Mouse (Mus musculus): Measurements from ENCODE around the gene Csdc2. TPM values are rescaled to one million over a fixed set of nuclear protein-coding genes. Genes with fewer than 3 reads are reported as not detected.
"Not testable (repeated sequence)": the region's sequence is repeated elsewhere in the genome, so short reads cannot be mapped to it uniquely, and the experiment has no call there.

The Csdc2 gene
- total RNA-seq, 2 experiments from 2014 or later: 89.9 to 90.2 TPM

DNA sequence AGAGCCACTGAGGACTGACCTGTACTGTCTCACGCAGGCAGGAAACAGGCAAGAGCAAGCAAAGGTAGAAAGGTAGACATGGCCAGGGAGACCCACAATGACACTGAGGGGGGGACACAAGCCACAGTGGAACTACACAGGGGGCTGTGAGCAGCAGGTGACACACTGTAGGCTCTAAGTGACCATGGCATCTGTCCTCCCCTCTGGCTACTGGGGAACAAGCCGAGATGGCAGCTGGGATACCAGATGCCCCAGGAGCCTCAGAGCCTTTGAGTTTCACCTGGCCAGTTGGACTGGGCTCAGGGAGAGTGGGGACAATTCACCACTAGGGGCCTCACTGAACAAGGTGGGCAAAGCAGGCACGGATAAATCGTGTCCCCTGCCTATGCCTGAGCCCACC lies 15.8 kb downstream of the Csdc2 start:
- DNase-seq (ENCODE audit: extremely low spot score in 1 of 2, low spot score in 1 of 2): no peak

- no peak for DNase-seq (ENCODE audit: extremely low spot score in 1 of 2, low spot score in 1 of 2)
Observed at GRCm38 (mm10) chr15:81954151-81954583, 17.6 kb downstream of the Csdc2 start.

GRCm38 (mm10) chr15:81954716-81955115 lies 18.2 kb downstream of the Csdc2 start:
- no peak for DNase-seq (ENCODE audit: extremely low spot score in 1 of 2, low spot score in 1 of 2)

GRCm38 (mm10) chr15:81955414-81955813 lies 18.9 kb downstream of the Csdc2 start:
- no peak for DNase-seq (ENCODE audit: extremely low spot score in 1 of 2, low spot score in 1 of 2)

DNA sequence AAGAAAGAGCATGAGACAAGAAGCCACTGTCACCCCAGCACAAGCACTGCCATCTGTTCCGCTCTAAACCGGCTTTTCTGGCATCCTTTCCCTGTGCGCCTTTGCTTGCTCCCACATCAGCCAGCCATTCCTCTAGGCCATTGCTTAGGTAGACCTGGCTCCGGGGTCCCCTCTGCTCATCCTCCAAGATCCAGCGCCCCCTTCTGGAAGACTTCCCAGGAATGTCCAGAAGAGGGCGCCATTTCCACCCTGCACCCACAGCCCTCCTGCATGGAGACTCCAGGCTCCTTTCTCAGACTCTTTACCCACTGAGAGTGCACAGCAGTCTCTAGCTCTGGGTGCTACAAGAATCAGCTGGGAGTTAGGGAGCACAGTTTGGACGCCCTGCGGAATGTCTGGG lies 19.9 kb downstream of the Csdc2 start:
- peak in 1 of 2 experiments; percentile 58 for DNase-seq (ENCODE audit: extremely low spot score in 1 of 2, low spot score in 1 of 2)

GRCm38 (mm10) chr15:81957598-81957997 lies 21.0 kb downstream of the Csdc2 start:
- DNase-seq (ENCODE audit: extremely low spot score in 1 of 2, low spot score in 1 of 2): no peak

DNA sequence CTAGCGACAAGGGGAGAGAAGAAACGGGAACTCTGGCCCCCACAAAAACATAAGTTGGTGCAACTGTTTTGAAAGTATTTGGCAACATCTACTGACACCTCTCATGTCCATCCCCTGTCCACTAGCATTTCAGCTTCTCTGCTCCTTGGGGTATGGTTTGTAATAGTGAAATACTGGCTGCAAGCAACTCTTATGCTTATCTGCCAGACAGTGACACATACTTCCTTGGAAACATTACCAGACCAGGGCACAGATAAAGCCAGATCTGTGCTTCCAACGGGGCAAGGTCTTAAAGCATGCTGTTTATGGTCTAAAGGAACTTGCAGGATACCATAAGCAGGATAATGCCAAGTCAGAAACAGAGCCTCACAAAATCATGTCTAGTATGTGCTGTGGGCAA lies 22.3 kb downstream of the Csdc2 start:
- no peak for DNase-seq (ENCODE audit: extremely low spot score in 1 of 2, low spot score in 1 of 2)

DNA sequence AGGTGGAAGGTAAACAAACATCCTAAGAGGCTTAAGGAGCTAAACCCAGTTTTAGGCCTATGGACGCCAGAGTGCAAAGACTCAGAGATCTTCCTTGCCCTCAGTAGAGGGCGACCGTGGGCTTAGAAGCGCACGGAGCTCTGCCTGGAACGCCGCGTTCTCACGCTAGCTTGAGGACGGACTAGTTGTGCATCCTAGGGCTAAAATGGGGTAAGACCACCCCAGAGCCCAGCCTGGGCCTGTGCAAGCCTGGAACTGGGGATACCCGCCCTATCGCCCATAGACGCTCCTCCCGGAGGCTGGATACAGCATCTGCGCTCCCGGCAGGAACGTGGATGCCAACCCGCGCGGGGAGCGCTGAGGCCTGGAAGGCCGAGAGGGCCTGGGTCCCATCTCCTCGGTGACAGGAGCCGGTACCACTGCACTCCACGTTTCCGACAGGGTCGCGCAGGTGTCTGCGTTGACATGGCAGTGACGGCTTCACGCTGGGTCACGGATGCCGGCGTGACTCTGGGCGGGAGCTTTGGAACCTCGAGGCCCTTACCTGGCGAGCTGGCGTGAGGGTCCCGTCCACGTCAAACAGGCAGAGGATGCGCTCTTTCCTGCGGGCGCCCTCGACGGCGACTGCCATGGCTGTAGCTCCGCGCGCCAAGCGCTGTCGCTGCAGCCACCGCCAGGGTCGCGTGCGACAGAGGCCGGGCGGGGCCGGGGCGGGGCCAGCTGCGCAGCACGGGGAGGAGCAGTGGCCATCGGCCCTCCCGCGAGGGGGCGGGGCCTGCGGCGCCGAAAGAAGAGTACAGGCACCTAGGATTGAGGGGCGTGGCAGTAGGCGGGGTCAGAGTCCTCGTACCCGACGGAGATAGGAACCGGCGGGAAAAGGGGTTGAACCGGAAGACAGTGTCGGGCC lies 23.9 kb downstream of the Csdc2 start, which contains the start of gene Pmm1:
Pmm1 (minus strand) TSS at position 760 of the 907 bp plus-strand sequence.
- peak; percentile 91 for DNase-seq (ENCODE audit: extremely low spot score in 1 of 2, low spot score in 1 of 2)

GRCm38 (mm10) chr15:81961078-81961451 lies 24.5 kb downstream of the Csdc2 start:
- no peak for DNase-seq (ENCODE audit: extremely low spot score in 1 of 2, low spot score in 1 of 2)

DNA sequence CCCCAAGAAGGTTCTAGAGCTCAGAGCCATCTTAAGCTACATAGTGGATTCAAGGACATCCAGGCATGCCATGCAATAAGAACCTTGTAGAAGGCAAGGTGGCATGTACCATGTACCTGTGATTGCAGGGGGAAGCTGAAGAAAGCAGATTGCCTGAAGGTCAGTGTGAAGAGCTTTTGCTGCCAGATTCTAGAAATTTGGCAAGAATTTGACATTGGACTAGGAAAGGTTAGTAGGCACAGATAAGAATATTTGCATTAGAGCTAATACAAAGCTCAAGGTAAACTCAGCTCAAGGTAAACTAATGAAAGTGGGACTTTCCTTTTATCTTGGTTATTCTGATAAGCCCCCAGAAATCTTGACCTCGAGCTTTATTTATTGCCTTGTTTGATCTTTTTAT lies 27.7 kb downstream of the Csdc2 start:
- DNase-seq (ENCODE audit: extremely low spot score in 1 of 2, low spot score in 1 of 2): no peak

DNA sequence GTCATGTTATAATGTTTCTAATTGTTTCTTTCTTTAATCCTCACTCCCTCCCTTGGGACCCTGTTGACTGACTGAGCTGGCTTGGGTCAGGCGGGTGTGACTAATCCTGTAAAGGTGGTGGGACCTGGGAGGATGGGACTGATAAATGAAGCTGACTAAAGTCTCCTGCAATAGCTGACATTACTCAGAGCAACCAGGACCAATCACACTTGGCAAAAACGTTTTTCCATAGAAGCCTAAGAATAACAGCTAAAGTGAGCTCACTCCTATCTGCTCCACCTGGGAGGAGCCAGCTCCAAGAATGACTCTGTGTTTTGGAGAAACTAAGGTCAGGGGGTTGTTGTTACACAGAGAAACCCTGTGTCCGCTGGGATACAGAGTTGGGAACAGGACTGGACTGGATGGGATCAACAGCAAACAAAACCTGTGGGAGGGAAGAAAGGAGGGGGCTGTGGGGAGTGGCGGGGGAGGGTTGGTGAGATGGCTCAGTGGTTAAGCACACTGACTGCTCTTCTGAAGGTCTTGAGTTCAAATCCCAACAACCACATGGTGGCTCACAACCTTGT lies 28.5 kb downstream of the Csdc2 start:
- no peak for DNase-seq (ENCODE audit: extremely low spot score in 1 of 2, low spot score in 1 of 2)

GRCm38 (mm10) chr15:81966062-81966829 lies 29.7 kb downstream of the Csdc2 start:
- no peak for DNase-seq (ENCODE audit: extremely low spot score in 1 of 2, low spot score in 1 of 2)

DNA sequence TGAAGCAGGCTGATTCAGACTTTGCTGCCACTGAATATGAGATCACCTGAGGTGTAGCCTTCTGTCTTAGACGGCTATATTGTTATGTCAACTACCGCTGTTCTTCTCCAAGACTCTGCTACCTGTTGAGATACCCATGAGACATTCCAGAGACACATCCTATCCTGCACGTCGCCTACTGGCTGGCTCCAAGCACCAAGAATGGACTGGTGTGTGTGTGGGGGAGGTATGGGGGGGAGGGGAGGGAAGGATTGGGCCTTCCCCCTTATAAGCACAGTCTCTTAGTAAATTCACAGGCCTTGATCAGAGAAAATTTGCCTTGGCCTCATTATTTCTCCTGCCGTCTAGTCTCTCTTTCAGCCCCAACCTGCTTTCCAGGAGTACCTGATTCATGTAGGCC lies 31.3 kb downstream of the Csdc2 start:
- DNase-seq (ENCODE audit: extremely low spot score in 1 of 2, low spot score in 1 of 2): no peak

DNA sequence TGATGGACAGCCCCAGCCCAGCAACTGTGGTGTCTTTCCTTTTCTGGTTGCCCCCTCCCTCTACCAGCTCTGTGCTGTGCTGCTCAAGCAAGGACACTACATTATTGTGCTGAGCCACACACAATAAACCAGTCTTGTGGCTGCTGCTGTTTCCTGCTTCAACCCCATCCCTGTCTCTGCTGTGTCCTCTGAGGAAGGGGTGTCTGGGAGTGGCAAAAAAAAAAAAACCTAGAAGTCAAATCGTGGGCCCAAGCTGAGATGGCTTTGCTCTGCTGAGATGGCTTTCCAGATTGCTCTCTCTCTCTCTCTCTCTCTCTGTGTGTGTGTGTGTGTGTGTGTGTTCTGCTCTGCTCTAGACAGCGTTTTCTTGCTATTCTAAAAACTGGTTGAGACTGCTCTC lies 31.9 kb downstream of the Csdc2 start:
- no peak for DNase-seq (ENCODE audit: extremely low spot score in 1 of 2, low spot score in 1 of 2)

DNA sequence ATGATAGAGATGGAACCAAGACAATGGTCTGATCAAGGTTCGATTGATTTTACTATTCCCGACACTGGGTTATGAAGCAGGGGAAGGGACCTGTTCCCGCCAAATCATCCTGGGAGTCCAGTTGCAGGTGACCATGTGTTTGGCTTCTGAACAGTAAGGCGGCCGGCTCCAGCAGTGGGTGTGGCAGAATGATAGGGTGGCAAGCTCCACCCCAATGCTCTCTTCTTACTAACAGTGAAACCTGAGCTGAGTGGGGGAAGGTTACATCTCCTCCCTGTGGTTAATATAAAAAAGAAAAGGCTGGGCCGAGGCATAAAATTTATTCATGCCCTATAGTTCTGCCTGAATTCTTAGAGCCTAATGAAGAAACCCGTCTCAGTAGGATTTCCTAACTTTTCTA lies 32.6 kb downstream of the Csdc2 start:
- no peak for DNase-seq (ENCODE audit: extremely low spot score in 1 of 2, low spot score in 1 of 2)

- not testable (repeated sequence) for DNase-seq (ENCODE audit: extremely low spot score in 1 of 2, low spot score in 1 of 2)
Observed at GRCm38 (mm10) chr15:81969635-81970034, 33.1 kb downstream of the Csdc2 start.

DNA sequence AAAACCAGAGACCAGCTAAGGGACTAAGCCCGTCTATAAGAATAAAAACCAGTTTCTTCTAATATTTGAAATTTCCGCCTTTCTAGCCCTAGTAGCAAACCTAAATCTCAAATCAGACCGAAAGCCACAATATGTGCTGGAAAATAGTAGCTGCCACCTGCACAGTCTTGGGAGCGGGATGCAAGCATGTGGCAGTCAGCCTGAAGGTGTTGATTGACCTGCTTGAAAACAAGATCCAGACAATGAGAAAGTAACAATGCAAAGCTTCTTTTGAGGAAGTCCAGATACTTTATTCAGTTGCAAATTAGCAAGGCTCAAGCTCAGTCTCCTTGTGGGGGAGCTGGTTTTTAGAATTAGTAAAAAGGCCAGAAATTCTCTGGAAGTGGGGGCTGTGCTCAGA lies 33.9 kb downstream of the Csdc2 start:
- DNase-seq (ENCODE audit: extremely low spot score in 1 of 2, low spot score in 1 of 2): not testable (repeated sequence)

GRCm38 (mm10) chr15:81975156-81975555 lies 38.6 kb downstream of the Csdc2 start:
- DNase-seq (ENCODE audit: extremely low spot score in 1 of 2, low spot score in 1 of 2): not testable (repeated sequence)

DNA sequence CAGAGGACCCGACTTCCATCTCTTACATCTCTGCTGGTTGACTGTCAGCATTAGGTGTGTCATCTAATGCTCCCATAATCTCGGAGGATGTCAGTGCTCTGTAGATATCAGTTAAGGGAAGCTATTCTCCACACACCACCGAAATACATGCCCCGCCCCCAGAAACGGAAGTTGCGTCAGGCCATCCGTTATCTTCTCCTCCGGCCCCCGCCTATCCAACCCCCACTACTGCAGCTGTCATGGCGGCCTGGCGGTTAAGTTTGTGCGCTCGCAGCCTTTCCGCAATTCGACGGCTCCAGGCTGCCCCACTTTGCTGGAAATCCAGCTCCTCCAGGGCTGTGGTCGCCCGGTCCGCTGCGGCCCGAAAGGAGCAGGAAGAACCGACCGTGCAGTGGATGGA lies 43.8 kb downstream of the Csdc2 start, which contains the start of gene 1700029P11Rik:
1700029P11Rik (plus strand) TSS at position 220 of the 400 bp plus-strand sequence.
- no peak for DNase-seq (ENCODE audit: extremely low spot score in 1 of 2, low spot score in 1 of 2)

GRCm38 (mm10) chr15:81982173-81982572 lies 45.6 kb downstream of the Csdc2 start:
- no peak for DNase-seq (ENCODE audit: extremely low spot score in 1 of 2, low spot score in 1 of 2)
